Mouse (Mus musculus) fibroblast of lung, adult 2 months (primary cell): ENCODE measurements around the gene Gm3500.
"Not testable (repeated sequence)": the region's sequence is repeated elsewhere in the genome, so short reads cannot be mapped to it uniquely, and the experiment has no call there.

Experiments
- DNase-seq: peaks from one replicate; pipeline ENCODE4 v3.0.0-alpha.2; 2011; ENCODE audit warnings: low read depth

Gene Gm3500

DNA sequence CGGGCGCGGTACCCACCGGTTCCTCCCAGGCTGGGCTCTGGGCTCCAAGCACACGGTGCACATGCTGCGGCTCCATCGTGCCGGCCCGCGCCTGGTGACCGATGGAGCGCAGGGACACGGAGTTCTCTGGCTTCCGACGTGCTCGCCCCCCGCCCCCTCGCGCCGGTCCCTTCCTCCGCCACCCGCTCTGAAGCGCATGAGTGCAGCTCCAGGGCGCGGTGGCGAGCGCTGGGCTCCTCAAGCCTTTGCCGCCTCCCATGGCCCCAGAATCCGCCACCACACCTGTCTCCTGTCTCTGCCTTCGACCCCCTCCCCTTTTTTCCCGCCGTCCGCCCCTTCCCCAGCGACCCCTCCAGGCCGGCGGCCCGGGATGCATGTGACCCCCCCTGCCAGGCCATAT is at the start of gene Gm3500:
Gm3500 (minus strand) TSS at position 101 of the 400 bp plus-strand sequence.
- DNase-seq: not testable (repeated sequence)

DNA sequence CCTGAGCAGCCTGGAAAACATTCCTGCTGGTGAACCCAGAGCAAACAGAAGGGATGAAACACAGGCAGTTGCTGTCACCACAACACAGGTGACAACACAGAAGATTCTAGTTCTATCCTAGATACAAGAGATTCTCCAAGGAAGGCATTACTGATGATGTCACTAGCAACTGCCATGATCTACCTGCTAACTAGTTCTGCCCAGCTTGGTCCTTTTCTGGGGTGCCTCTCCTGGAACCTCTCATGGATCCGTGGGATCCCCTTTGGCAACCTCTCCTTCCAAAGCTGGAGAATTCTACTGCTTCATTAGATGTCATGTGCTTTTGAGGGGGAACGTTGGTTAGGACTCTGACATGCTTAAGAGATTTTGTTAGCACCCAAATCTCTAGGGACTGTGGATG is 54.0 kb downstream of the Gm3500 start, which contains the start of gene Gm3542:
Gm3542 (minus strand) TSS at position 101 of the 400 bp plus-strand sequence.
- DNase-seq: not testable (repeated sequence)
